Mouse (Mus musculus) spleen, embryonic (tissue): ENCODE results near the gene Hdhd5.

Source experiments
- CTCF ChIA-PET: fragments of 350-600 bp; sonication (Branson Sonifier 250); formaldehyde crosslinking; loops from one replicate; lab custom pipeline; 2022; lab: Charles Lee

Gene Hdhd5

GRCm38 (mm10) chr6:120488647-120489046 is 42.5 kb downstream of the Hdhd5 start:
- CTCF ChIA-PET: no interaction called here

GRCm38 (mm10) chr6:120486051-120486510 is 45.0 kb downstream of the Hdhd5 start:
- CTCF ChIA-PET: interaction anchor here (1.2 kb wide), 1 partner anchor 9 kb away, joined by 3 read pairs; no protein-coding TSS in a partner anchor

- CTCF ChIA-PET: no interaction called here
Observed at GRCm38 (mm10) chr6:120485038-120485437, 46.1 kb downstream of the Hdhd5 start.

- CTCF ChIA-PET: interaction anchor here (0.8 to 1.6 kb wide), 3 partner anchors 9 to 68 kb away, joined by 3 to 6 read pairs (median 3); no protein-coding TSS in a partner anchor
Observed at GRCm38 (mm10) chr6:120483211-120483626, 47.9 kb downstream of the Hdhd5 start.

- CTCF ChIA-PET: interaction anchor here (0.8 to 1.6 kb wide), 4 partner anchors 9 to 67 kb away, joined by 3 to 7 read pairs (median 4); no protein-coding TSS in a partner anchor
Observed at GRCm38 (mm10) chr6:120482756-120483155, 48.4 kb downstream of the Hdhd5 start.

- CTCF ChIA-PET: interaction anchor here (1.0 to 1.2 kb wide), 2 partner anchors 10 to 13 kb away, joined by 3 to 7 read pairs; no protein-coding TSS in a partner anchor
Observed at GRCm38 (mm10) chr6:120482021-120482420, 49.1 kb downstream of the Hdhd5 start.

- CTCF ChIA-PET: interaction anchor here (1.0 kb wide), 1 partner anchor 12 kb away, joined by 7 read pairs; no protein-coding TSS in a partner anchor
Observed at GRCm38 (mm10) chr6:120481538-120481937, 49.6 kb downstream of the Hdhd5 start.

GRCm38 (mm10) chr6:120480361-120480760 is 50.8 kb downstream of the Hdhd5 start:
- CTCF ChIA-PET: no interaction called here

GRCm38 (mm10) chr6:120479302-120479701 is 51.8 kb downstream of the Hdhd5 start:
- CTCF ChIA-PET: no interaction called here

- CTCF ChIA-PET: no interaction called here
Observed at GRCm38 (mm10) chr6:120475288-120475687, 55.8 kb downstream of the Hdhd5 start.

GRCm38 (mm10) chr6:120473427-120473826 is 57.7 kb downstream of the Hdhd5 start:
- CTCF ChIA-PET: no interaction called here

GRCm38 (mm10) chr6:120472455-120473140 is 58.5 kb downstream of the Hdhd5 start:
- CTCF ChIA-PET: interaction anchor here (1.3 kb wide), 1 partner anchor 10 kb away, joined by 3 read pairs; no protein-coding TSS in a partner anchor

GRCm38 (mm10) chr6:120471991-120472441 is 59.1 kb downstream of the Hdhd5 start:
- CTCF ChIA-PET: interaction anchor here (1.3 kb wide), 1 partner anchor 11 kb away, joined by 3 read pairs; no protein-coding TSS in a partner anchor

- CTCF ChIA-PET: no interaction called here
Observed at GRCm38 (mm10) chr6:120470666-120471065, 60.5 kb downstream of the Hdhd5 start.

GRCm38 (mm10) chr6:120469770-120470169 is 61.3 kb downstream of the Hdhd5 start:
- CTCF ChIA-PET: interaction anchor here (0.7 to 1.0 kb wide), 2 partner anchors 12 kb away, joined by 3 to 7 read pairs; no protein-coding TSS in a partner anchor

GRCm38 (mm10) chr6:120469268-120469667 is 61.9 kb downstream of the Hdhd5 start:
- CTCF ChIA-PET: interaction anchor here (0.7 to 1.0 kb wide), 2 partner anchors 12 to 13 kb away, joined by 3 to 7 read pairs; no protein-coding TSS in a partner anchor

GRCm38 (mm10) chr6:120468259-120468658 is 62.9 kb downstream of the Hdhd5 start:
- CTCF ChIA-PET: no interaction called here

GRCm38 (mm10) chr6:120466609-120467329 is 64.3 kb downstream of the Hdhd5 start:
- CTCF ChIA-PET: no interaction called here

- CTCF ChIA-PET: interaction anchor here (0.5 to 0.6 kb wide), 2 partner anchors 73 to 325 kb away, joined by 3 read pairs; no protein-coding TSS in a partner anchor
Observed at GRCm38 (mm10) chr6:120465393-120465792, 65.7 kb downstream of the Hdhd5 start.

- CTCF ChIA-PET: no interaction called here
Observed at GRCm38 (mm10) chr6:120464406-120464939, 66.6 kb downstream of the Hdhd5 start.

GRCm38 (mm10) chr6:120463884-120464283 is 67.2 kb downstream of the Hdhd5 start:
- CTCF ChIA-PET: no interaction called here
